Mouse (Mus musculus): ENCODE results near the gene Adgrl1. TPM values are rescaled to one million over a fixed set of nuclear protein-coding genes. Genes with fewer than 3 reads are reported as not detected.

The Adgrl1 gene
- total and polyA plus RNA-seq, 3 experiments = 21.7 to 35.3 TPM; not detected in 1

- Histone ChIP-seq H3K4me1 (ENCODE audit: control insufficient read depth in 1 of 2, insufficient read depth in 2 of 2, low read length in 2 of 2) (no peaks in the 10 kb centered on the region; a peak in 1 of 4 replicates), H3K79me2 (ENCODE audit: control insufficient read depth, insufficient read depth, low read length, poor library complexity) (no peaks in the 10 kb centered on the region), H3K4me3 (ENCODE audit: control insufficient read depth in 1 of 2, insufficient read depth in 1 of 2, low read depth in 2 of 2, low read length in 2 of 2) (no peak overlapping the region), H3K27ac (ENCODE audit: control insufficient read depth, low read depth, low read length) (no peak overlapping the region), H3K36me3 (ENCODE audit: control insufficient read depth in 1 of 2, insufficient read depth in 2 of 2, low read length in 2 of 2) (peaks cover 0 to 2% of the 10 kb centered on the region in 2 experiments; a peak in 1 of 4 replicates), H3K9ac (ENCODE audit: control insufficient read depth, low read depth, low read length, poor library complexity, severe bottlenecking) (no peak overlapping the region), H3K27me3 (ENCODE audit: control insufficient read depth in 1 of 2, insufficient read depth in 2 of 2, low read length in 2 of 2) (no peaks in the 10 kb centered on the region), H3K9me3 (replicated peaks; ENCODE audit: insufficient read depth, low read length) (no peaks in the 10 kb centered on the region)
- TF ChIP-seq SMC3 (IDR thresholded peaks at IDR 0.05; ENCODE audit: low read depth, low read length) (peak; percentile 79), ZC3H11A (IDR thresholded peaks at IDR 0.05; ENCODE audit: low read depth, low read length) (peak; percentile 44), CHD1 (IDR thresholded peaks at IDR 0.05; ENCODE audit: low read depth, low read length) (no peak), MYB (IDR thresholded peaks at IDR 0.05; ENCODE audit: low read depth, low read length) (no peak), TCF12 (IDR thresholded peaks at IDR 0.05; ENCODE audit: low read depth, low read length) (no peak), GABPA (IDR thresholded peaks at IDR 0.05; ENCODE audit: low read depth, low read length) (no peak), RAD21 (IDR thresholded peaks at IDR 0.05; ENCODE audit: low read depth, low read length) (peak; percentile 57), UBTF (IDR thresholded peaks at IDR 0.05; ENCODE audit: borderline replicate concordance, insufficient read depth, low read depth, low read length) (no peak), ETS1 (IDR thresholded peaks at IDR 0.05; ENCODE audit: low read depth, low read length) (no peak), BHLHE40 (IDR thresholded peaks at IDR 0.05; ENCODE audit: borderline replicate concordance, low read depth, low read length) (no peak), MYC (IDR thresholded peaks at IDR 0.05; ENCODE audit: low read depth, low read length) (peak; percentile 43; the same call in 1 of the 2 replicates), CTCF (IDR thresholded peaks at IDR 0.05 in 2 of 3, conservative IDR thresholded peaks at IDR 0.05 in 1 of 3; ENCODE audit: control insufficient read depth in 1 of 3, insufficient read depth in 1 of 3, low read depth in 2 of 3, low read length in 3 of 3, poor library complexity in 1 of 3, severe bottlenecking in 1 of 3) (peak; percentile 58 to 95 (median 89)), GATA1 (IDR thresholded peaks at IDR 0.05; ENCODE audit: low read depth, low read length) (no peak), ELF1 (IDR thresholded peaks at IDR 0.05; ENCODE audit: low read depth, low read length) (no peak)
- peak; percentile 83 for DNase-seq (ENCODE audit: low read depth, low spot score)
Observed at GRCm38 (mm10) chr8:83921558-83921957, 21.7 kb downstream of the Adgrl1 start.

DNA sequence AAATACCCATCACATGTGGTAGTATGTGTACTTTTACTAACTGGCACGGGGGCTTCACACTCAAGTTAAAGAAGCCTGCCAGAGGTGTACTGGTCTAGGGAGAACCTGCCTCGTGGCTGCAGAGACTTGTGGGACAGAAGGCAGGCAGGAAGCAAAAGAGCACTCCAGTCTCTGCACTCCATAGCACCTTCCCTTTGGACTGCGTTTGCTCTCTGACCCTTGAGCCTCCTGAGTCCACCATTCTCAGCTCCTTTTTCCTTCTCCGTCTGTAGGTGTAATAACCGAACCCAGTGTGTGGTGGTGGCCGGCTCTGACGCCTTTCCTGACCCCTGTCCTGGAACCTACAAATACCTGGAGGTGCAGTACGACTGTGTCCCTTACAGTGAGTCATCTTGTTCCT lies 22.8 kb downstream of the Adgrl1 start:
- TF ChIP-seq SMC3 (IDR thresholded peaks at IDR 0.05; ENCODE audit: low read depth, low read length) = no peak
- no peak for TF ChIP-seq TAL1 (IDR thresholded peaks at IDR 0.05; ENCODE audit: low read length)
- no peak overlapping the region for H3K9ac ChIP-seq (ENCODE audit: control insufficient read depth, low read depth, low read length, poor library complexity, severe bottlenecking)
- H3K4me1 ChIP-seq (ENCODE audit: control insufficient read depth in 1 of 2, insufficient read depth in 2 of 2, low read length in 2 of 2) = no peaks in the 10 kb centered on the region; a peak in 1 of 4 replicates
- H3K79me2 ChIP-seq (ENCODE audit: control insufficient read depth, insufficient read depth, low read length, poor library complexity) = no peaks in the 10 kb centered on the region
- no peaks in the 10 kb centered on the region for H3K9me3 ChIP-seq (replicated peaks; ENCODE audit: insufficient read depth, low read length)
- no peaks in the 10 kb centered on the region for H3K27me3 ChIP-seq (ENCODE audit: control insufficient read depth in 1 of 2, insufficient read depth in 2 of 2, low read length in 2 of 2)
- H3K4me3 ChIP-seq (ENCODE audit: control insufficient read depth in 1 of 2, insufficient read depth in 1 of 2, low read depth in 2 of 2, low read length in 2 of 2) = no peak overlapping the region
- H3K36me3 ChIP-seq (ENCODE audit: control insufficient read depth in 1 of 2, insufficient read depth in 2 of 2, low read length in 2 of 2) = peaks cover 0 to 2% of the 10 kb centered on the region in 2 experiments; a peak in 1 of 4 replicates
- no peak overlapping the region for H3K27ac ChIP-seq (ENCODE audit: control insufficient read depth, low read depth, low read length)
- no peak for DNase-seq (ENCODE audit: low read depth, low spot score)

DNA sequence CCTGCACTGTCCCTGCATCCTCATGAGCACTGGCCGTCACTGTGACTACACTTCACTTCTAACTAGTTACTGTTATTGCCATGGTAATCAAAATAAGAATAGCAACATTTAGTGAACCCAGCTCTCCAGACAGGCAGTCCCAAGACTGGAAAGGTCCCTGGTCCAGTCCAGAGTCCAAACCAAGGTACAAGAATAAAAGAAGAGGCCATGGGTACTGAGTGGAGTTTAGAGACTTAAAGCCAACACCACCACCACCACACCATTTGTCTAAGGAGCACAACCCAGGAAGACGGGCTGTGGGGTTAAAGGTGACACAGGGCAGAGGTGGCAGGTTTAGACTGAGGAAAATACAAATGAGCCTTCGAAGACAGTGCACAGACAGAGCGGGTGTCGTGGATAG lies 24.7 kb downstream of the Adgrl1 start:
- Histone ChIP-seq H3K79me2 (ENCODE audit: control insufficient read depth, insufficient read depth, low read length, poor library complexity) (no peaks in the 10 kb centered on the region), H3K27me3 (ENCODE audit: control insufficient read depth in 1 of 2, insufficient read depth in 2 of 2, low read length in 2 of 2) (no peaks in the 10 kb centered on the region), H3K4me1 (ENCODE audit: control insufficient read depth in 1 of 2, insufficient read depth in 2 of 2, low read length in 2 of 2) (no peaks in the 10 kb centered on the region), H3K9ac (ENCODE audit: control insufficient read depth, low read depth, low read length, poor library complexity, severe bottlenecking) (no peak overlapping the region), H3K27ac (ENCODE audit: control insufficient read depth, low read depth, low read length) (no peak overlapping the region), H3K9me3 (replicated peaks; ENCODE audit: insufficient read depth, low read length) (no peaks in the 10 kb centered on the region), H3K36me3 (ENCODE audit: control insufficient read depth in 1 of 2, insufficient read depth in 2 of 2, low read length in 2 of 2) (peaks cover 0 to 2% of the 10 kb centered on the region in 2 experiments; a peak in 1 of 4 replicates), H3K4me3 (ENCODE audit: control insufficient read depth in 1 of 2, insufficient read depth in 1 of 2, low read depth in 2 of 2, low read length in 2 of 2) (no peak overlapping the region)
- TF ChIP-seq ZKSCAN1 (IDR thresholded peaks at IDR 0.05; ENCODE audit: low read depth, low read length) = no peak
- TF ChIP-seq POLR2A (IDR thresholded peaks at IDR 0.05; ENCODE audit: control insufficient read depth in 1 of 2, insufficient read depth in 1 of 2, low read depth in 1 of 2, low read length in 2 of 2, poor library complexity in 1 of 2) = no peak
- TF ChIP-seq BHLHE40 (IDR thresholded peaks at IDR 0.05; ENCODE audit: borderline replicate concordance, low read depth, low read length) = no peak
- no peak for TF ChIP-seq KAT2A (conservative IDR thresholded peaks at IDR 0.05; ENCODE audit: low read depth, low read length)
- TF ChIP-seq MAFK (IDR thresholded peaks at IDR 0.05; ENCODE audit: borderline replicate concordance, low read depth, low read length) = no peak
- TF ChIP-seq EP300 (IDR thresholded peaks at IDR 0.05; ENCODE audit: low read depth in 1 of 2, low read length in 2 of 2) = no peak
- TF ChIP-seq NRF1 (IDR thresholded peaks at IDR 0.05; ENCODE audit: insufficient read depth, low read depth, low read length, poor library complexity, severe bottlenecking) = no peak
- no peak for DNase-seq (ENCODE audit: low read depth, low spot score)

All from MEL (cell line).